24 mouse cellular contexts compared by ENCODE assay signal in genomic region chr14:121183414-121184130, GRCm38 (mm10).
DNase-seq lines count a peak whose midpoint lies in the region; ATAC-seq lines count a peak whose summit lies in the region.
"Had no signal": no experiment of that assay in that cellular context is flagged by ENCODE, and none has a peak within 500 bp of the region (broad histone marks: within the 10 kb centered on the region; RNA-seq: fewer than 3 reads in every experiment).

No protein-coding gene starts in this region.

- no peaks in the 10 kb centered on the region for H3K36me3 ChIP-seq in forebrain, embryonic 11.5 days (ENCODE audit: control insufficient read depth, insufficient read depth, low read length)
- H3K36me3 ChIP-seq in forebrain, embryonic 16.5 days (ENCODE audit: control insufficient read depth, insufficient read depth): no peaks in the 10 kb centered on the region
- no peaks in the 10 kb centered on the region; the same call in 1 of the 2 replicates for H3K36me3 ChIP-seq in forebrain, embryonic 13.5 days (ENCODE audit: poor library complexity, severe bottlenecking)
- no peaks in the 10 kb centered on the region for H3K36me3 ChIP-seq in neural tube, embryonic 15.5 days
- H3K36me3 ChIP-seq: G1E; liver, embryonic 15.5 days had no signal

- H3K27ac ChIP-seq in forebrain, embryonic 11.5 days (ENCODE audit: low read depth, low read length): no peak overlapping the region
- no peak overlapping the region for H3K27ac ChIP-seq in forebrain, embryonic 16.5 days (ENCODE audit: low read length)
- H3K27ac ChIP-seq in forebrain, embryonic 13.5 days: peak overlapping the region; percentile 32; the same call in 1 of the 2 replicates
- no peak overlapping the region for H3K27ac ChIP-seq in neural tube, embryonic 15.5 days (replicated peaks)
- H3K27ac ChIP-seq: hindbrain, postnatal 0 days; liver, embryonic 15.5 days; midbrain, embryonic 10.5 days had no signal

- no peak for DNase-seq in forebrain, embryonic 11.5 days (ENCODE audit: low spot score)
- DNase-seq in retina, postnatal 1 day: peak; percentile 28
- DNase-seq in retina, embryonic 14.5 days (ENCODE audit: low spot score): no peak
- DNase-seq in adrenal gland, postnatal 4 days (ENCODE audit: low spot score in 2 of 2): no peak
- DNase-seq: adrenal gland, postnatal 36 days; cerebellum, adult 11-12 months; cerebellum, postnatal 10 days; gastrocnemius, postnatal 10 days; heart, adult 11 months; heart, postnatal 10 days; kidney, postnatal 25 days; lung, postnatal 10 days; thymus, postnatal 14 days had no signal

- H3K9ac ChIP-seq in forebrain, embryonic 11.5 days (ENCODE audit: low read length): no peak overlapping the region
- H3K9ac ChIP-seq in forebrain, embryonic 16.5 days (replicated peaks; ENCODE audit: low read depth, low read length): no peak overlapping the region
- no peak overlapping the region for H3K9ac ChIP-seq in forebrain, embryonic 13.5 days
- no peak overlapping the region for H3K9ac ChIP-seq in neural tube, embryonic 15.5 days (replicated peaks)
- H3K9ac ChIP-seq: heart, embryonic 12.5 days; liver, embryonic 15.5 days had no signal

- ATAC-seq in forebrain, embryonic 11.5 days (replicated peaks; ENCODE audit: low FRiP score): peak; percentile 61
- no peak for ATAC-seq in forebrain, embryonic 16.5 days
- ATAC-seq in forebrain, embryonic 13.5 days: peak; percentile 48; the same call in 1 of the 2 replicates
- ATAC-seq in neural tube, embryonic 15.5 days (ENCODE audit: low FRiP score): no peak
- ATAC-seq: hindbrain, postnatal 0 days; intestine, embryonic 16.5 days had no signal

- 55% methylated on average over 8 of the region's 8 CpGs for WGBS in forebrain, embryonic 11.5 days
- 35% methylated on average over 8 of the region's 8 CpGs for WGBS in forebrain, embryonic 16.5 days
- WGBS in forebrain, embryonic 13.5 days: 49% methylated on average over 8 of the region's 8 CpGs
- 73% methylated on average over 8 of the region's 8 CpGs for WGBS in neural tube, embryonic 15.5 days

- no peak overlapping the region for H3K4me2 ChIP-seq in forebrain, embryonic 11.5 days (ENCODE audit: low read depth, low read length, severe bottlenecking)
- H3K4me2 ChIP-seq in forebrain, embryonic 16.5 days (ENCODE audit: low read length): no peak overlapping the region
- H3K4me2 ChIP-seq in forebrain, embryonic 13.5 days: no peak overlapping the region
- no peak overlapping the region for H3K4me2 ChIP-seq in neural tube, embryonic 15.5 days
- H3K4me2 ChIP-seq: heart, embryonic 12.5 days; liver, embryonic 15.5 days had no signal

- H3K4me1 ChIP-seq in forebrain, embryonic 11.5 days (replicated peaks; ENCODE audit: control insufficient read depth, insufficient read depth, low read length): peaks cover 6% of the 10 kb centered on the region; the same call in 1 of the 2 replicates
- no peaks in the 10 kb centered on the region; the same call in 1 of the 2 replicates for H3K4me1 ChIP-seq in forebrain, embryonic 16.5 days (replicated peaks; ENCODE audit: control insufficient read depth, insufficient read depth, low read length)
- H3K4me1 ChIP-seq in forebrain, embryonic 13.5 days: peaks cover 13% of the 10 kb centered on the region
- no peaks in the 10 kb centered on the region for H3K4me1 ChIP-seq in neural tube, embryonic 15.5 days
- H3K4me1 ChIP-seq: midbrain, embryonic 10.5 days had no signal

- H3K9me3 ChIP-seq in forebrain, embryonic 11.5 days (ENCODE audit: control insufficient read depth, low read length): no peaks in the 10 kb centered on the region
- H3K9me3 ChIP-seq in forebrain, embryonic 16.5 days (ENCODE audit: control insufficient read depth, low read length): no peaks in the 10 kb centered on the region
- H3K9me3 ChIP-seq in forebrain, embryonic 13.5 days (replicated peaks): no peaks in the 10 kb centered on the region
- no peaks in the 10 kb centered on the region for H3K9me3 ChIP-seq in neural tube, embryonic 15.5 days (replicated peaks)
- H3K9me3 ChIP-seq: liver, embryonic 15.5 days; midbrain, embryonic 10.5 days had no signal

- no peak overlapping the region for H3K4me3 ChIP-seq in forebrain, embryonic 11.5 days (ENCODE audit: low read depth, low read length)
- no peak overlapping the region for H3K4me3 ChIP-seq in forebrain, embryonic 16.5 days (replicated peaks; ENCODE audit: low read length)
- H3K4me3 ChIP-seq in forebrain, embryonic 13.5 days: no peak overlapping the region
- H3K4me3 ChIP-seq in neural tube, embryonic 15.5 days (replicated peaks): no peak overlapping the region
- H3K4me3 ChIP-seq: erythroblast, embryonic 14.5 days; heart, embryonic 12.5 days; liver, embryonic 15.5 days; midbrain, embryonic 10.5 days had no signal

- no peaks in the 10 kb centered on the region for H3K27me3 ChIP-seq in forebrain, embryonic 11.5 days (ENCODE audit: control insufficient read depth, insufficient read depth, low read length)
- H3K27me3 ChIP-seq in forebrain, embryonic 16.5 days (replicated peaks; ENCODE audit: control insufficient read depth, insufficient read depth, low read length): no peaks in the 10 kb centered on the region
- no peaks in the 10 kb centered on the region for H3K27me3 ChIP-seq in forebrain, embryonic 13.5 days
- no peaks in the 10 kb centered on the region for H3K27me3 ChIP-seq in neural tube, embryonic 15.5 days (replicated peaks)
- H3K27me3 ChIP-seq: CH12.LX; heart, embryonic 12.5 days; liver, embryonic 15.5 days had no signal

Comparison
In these comparisons a context has a peak if more than half of its experiments do, and no peak if none do; other contexts are left out.
1. ATAC-seq: peak in forebrain, embryonic 11.5 days (single experiment) and forebrain, embryonic 13.5 days (single experiment); none in forebrain, embryonic 16.5 days (single experiment) and neural tube, embryonic 15.5 days (single experiment).